Mouse (Mus musculus): ENCODE results near the gene B3galt2.

Gene B3galt2

DNA sequence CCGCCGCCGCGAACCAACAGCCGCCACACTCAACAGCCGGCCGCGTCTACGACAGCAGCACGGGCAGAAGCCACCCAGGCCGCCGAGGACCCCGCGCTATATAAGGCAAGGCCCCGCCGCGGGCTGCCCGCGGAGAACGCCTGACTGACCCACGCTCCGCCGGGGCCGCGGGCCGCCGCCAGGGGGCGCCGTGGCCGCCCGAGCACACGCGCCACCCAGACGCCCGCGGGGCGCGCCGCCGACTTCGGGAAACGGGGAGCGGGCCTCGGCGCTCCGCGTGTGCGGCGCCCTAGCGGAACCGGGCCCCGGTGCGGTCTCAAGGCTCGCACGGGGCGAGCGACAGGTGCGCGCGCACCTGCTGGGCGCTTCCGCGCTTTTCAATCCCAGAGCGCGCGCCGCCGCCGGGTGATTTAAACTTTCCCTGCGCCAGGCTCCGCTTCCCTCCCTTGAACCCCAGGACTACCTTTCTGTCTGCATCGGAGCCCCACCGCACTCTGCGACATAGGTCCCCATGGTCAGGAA is 62.3 kb downstream of the B3galt2 start, which contains the start of gene Cdc73:
TSS of gene Cdc73 (minus strand) at position 153 of the 522 bp plus-strand sequence.
- peak; percentile 88 to 92 for DNase-seq (ENCODE audit: low read depth in 2 of 2, low spot score in 2 of 2)

All from CD8-positive naive resting alpha-beta T cell, adult 2 months (primary cell).